Mouse (Mus musculus) C3H10T1/2 (cell line): Measurements from ENCODE around the gene Clec4a1. TPM values are rescaled to one million over a fixed set of nuclear protein-coding genes. Genes with fewer than 3 reads are reported as not detected.

Experiments
- polyA plus RNA-seq, 2 experiments: library from polyadenylated mRNA; unstranded; fragments of >200 nt; fragmentation: generic; extraction: Trizol; gene quantifications; one replicate each; pipeline ENCODE4 v1.2.1; 2012; ENCODE audit warnings: missing spikeins in 2 of 2

Gene Clec4a1
- under 1 TPM in 1 of 2 experiments, not detected in 1; 0.04 TPM for polyA plus RNA-seq

GRCm38 (mm10) chr6:122921451-122921850 lies at the start of gene Clec4a1:
Gene Clec4a1, plus strand, starts transcription at chr6:122921848.

DNA sequence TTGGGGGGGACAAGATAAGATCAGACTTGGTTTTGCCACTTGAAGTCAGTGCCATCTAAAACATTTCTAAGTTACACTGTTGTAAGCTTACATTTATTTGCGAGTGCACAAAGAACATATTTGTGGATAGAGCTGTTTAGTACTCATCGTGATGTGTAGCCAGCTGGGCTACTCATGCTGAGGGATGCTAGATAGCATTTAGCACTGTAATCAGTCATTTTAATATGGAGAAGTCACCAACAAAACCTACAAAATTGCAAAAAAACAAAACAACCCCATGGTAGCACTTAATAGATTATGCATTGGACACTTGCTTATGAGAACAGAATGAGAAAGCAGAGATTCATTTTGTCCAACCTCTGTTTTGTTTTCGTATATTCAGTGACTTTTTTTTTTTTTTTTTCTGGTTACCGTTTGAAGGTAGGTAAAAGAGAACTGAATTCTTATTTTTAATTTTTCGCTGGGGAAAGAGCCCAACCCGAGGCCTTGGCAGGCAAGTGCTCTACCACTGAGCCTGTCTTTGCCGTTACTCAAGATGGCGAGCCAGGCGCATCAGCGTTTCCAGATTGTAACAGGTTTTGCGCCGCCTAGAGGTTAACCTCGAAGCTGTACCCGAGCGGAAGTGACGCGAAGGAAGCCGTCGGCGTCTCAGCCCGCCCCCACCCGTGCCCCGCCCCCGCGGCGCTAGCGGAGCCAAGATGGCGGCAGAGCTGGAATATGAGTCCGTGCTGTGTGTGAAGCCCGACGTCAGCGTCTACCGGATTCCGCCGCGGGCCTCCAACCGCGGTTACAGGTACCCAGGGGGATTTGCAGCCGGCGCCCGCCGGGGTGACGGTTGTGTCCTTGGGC lies 47.6 kb upstream of the Clec4a1 start, which contains the start of gene Necap1:
TSS of gene Necap1 (plus strand) at position 604 of the 849 bp plus-strand sequence.

DNA sequence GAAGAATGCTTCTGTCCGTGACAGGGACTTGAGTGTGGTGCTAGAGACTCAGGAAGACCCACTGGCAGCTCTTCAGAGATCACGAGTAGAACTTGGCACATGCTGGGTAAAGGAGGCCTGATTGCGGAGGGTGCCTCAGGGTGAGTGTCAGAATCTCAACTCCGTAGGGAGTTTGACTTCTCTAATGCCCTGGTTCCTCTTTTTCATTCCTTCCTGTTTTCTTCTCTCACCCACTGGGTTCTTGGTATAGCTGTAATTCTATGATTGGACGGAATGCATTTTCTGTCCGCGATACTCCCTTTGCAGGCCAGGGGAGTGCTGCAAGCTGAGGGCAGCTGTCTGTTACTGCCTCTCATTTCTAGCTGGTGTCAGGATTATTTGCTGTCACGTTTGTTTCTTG lies 30.8 kb downstream of the Clec4a1 start, which contains the start of gene Clec4a3:
TSS of gene Clec4a3 (plus strand) at position 115 of the 400 bp plus-strand sequence.

Other genes with a start within 250 kb of the Clec4a1 start
- gene Nanog, start 214.4 kb upstream of the Clec4a1 start, polyA plus RNA-seq, result not detected
- gene Slc2a3, start 120.2 kb upstream of the Clec4a1 start, polyA plus RNA-seq, result under 1 TPM; 0.01 TPM
- 10 to 100 TPM in 1 of 2 experiments, 1 to 10 TPM in 1; 1.8 to 11.1 TPM for gene Foxj2, start 101.9 kb upstream of the Clec4a1 start, polyA plus RNA-seq
- under 1 TPM; 0.04 to 0.13 TPM for gene C3ar1, start 65.7 kb upstream of the Clec4a1 start, polyA plus RNA-seq
- 1 to 10 TPM; 2.1 to 9.4 TPM for gene Necap1, start 47.4 kb upstream of the Clec4a1 start, polyA plus RNA-seq
- gene Clec4a3, start 30.7 kb downstream of the Clec4a1 start, polyA plus RNA-seq, result not detected
- gene Clec4a4, start 68.5 kb downstream of the Clec4a1 start, polyA plus RNA-seq, result not detected
- gene Clec4b1, start 128.1 kb downstream of the Clec4a1 start, polyA plus RNA-seq, result not detected
- not detected for gene Clec4a2, start 184.6 kb downstream of the Clec4a1 start, polyA plus RNA-seq